Mouse (Mus musculus): ENCODE results near the gene Phospho2.

The Phospho2 gene

DNA sequence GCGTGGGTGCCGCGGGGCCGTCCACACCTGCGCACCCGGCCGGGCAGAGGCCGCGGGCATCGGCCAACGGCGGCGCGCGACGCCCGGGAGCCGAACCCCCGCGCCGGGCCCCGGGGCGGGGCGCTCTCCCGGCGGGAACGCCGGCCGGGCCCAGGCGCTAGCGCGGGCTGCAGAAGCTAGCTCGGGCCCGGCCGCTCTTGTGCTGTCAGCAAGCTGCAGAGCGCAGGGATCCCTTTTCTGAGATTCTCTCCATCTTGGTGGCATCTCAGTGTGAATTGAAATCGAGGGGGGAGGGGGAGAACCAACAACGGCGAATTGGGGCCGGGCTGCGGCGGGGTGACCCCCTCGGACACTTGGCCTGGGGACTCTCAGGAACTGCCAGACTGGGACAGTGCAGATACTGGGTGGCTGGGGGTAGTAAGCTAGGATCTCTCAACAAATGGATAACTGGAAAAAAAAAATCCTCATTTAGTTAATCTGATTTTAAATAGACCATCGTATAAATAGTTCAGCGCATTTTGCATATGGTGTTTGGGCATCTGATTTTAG lies 33.8 kb downstream of the Phospho2 start:
- no peak for DNase-seq (ENCODE audit: low spot score)

DNA sequence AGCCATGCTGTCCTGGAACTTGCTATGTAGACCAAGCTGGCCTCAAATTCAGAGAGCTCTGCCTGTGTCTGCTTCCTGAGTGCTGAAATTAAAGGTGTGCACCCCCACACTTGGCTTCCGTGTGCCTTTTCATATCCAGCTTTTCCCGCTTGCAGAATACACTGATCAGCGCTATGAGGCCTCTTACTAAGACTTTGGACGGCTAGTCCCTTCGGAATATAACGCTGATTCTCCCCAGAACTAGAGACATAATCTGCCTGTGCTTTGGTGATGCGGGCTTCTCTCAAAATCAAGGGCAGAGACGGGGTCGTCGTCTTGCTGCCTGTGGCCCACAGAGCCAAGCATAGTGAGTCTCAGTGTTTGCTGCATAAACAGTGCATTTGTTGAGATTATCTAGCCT lies 36.5 kb downstream of the Phospho2 start:
- no peak for DNase-seq (ENCODE audit: low spot score)

- DNase-seq (ENCODE audit: low spot score): no peak
Observed at GRCm38 (mm10) chr2:69826380-69826779, 37.0 kb downstream of the Phospho2 start.

GRCm38 (mm10) chr2:69828031-69828430 lies 38.6 kb downstream of the Phospho2 start:
- no peak for DNase-seq (ENCODE audit: low spot score)

DNA sequence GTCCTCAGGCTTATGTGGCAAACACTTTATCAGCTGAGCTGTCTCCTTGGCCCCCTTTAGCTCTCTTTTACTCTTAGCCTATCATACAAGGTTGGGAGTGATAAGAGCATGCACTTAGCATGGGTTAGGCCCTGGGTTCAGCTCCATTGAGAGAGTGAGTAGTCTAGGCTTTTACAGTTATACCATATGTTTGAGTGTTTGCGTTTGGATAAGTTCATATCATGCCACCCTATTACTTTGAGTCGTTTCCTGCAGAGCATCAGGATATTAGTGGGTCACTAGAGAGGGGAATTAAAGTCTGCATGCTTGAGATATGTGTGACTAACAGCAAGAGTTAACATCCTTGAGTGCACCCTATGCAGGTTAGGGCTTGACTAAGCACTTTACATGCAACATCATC lies 40.3 kb downstream of the Phospho2 start:
- DNase-seq (ENCODE audit: low spot score): no peak

DNA sequence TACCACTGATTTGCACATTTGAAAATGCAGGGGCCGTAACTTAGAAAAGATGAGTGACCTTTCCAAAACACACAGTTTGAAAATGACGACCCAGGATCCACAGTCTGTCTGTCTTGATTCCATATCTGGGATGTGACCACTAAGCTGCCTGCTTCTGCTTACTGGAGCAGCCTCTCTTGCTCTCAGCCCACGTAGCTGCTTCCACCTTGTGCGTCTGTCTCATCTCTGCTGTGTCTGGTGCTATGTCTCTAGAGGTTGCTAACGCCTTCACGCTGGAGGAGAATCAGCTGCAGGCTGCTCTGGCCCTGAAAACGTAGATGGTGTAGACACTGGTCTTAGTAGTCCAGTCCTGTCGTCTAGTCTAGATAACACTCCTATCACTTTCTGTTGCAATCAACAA lies 40.7 kb downstream of the Phospho2 start:
- DNase-seq (ENCODE audit: low spot score): no peak

- no peak for DNase-seq (ENCODE audit: low spot score)
Observed at GRCm38 (mm10) chr2:69837244-69837967, 48.0 kb downstream of the Phospho2 start.

- DNase-seq (ENCODE audit: low spot score): no peak
Observed at GRCm38 (mm10) chr2:69837996-69838395, 48.6 kb downstream of the Phospho2 start.

GRCm38 (mm10) chr2:69838707-69839106 lies 49.3 kb downstream of the Phospho2 start:
- DNase-seq (ENCODE audit: low spot score): no peak

GRCm38 (mm10) chr2:69840261-69840660 lies 50.8 kb downstream of the Phospho2 start:
- no peak for DNase-seq (ENCODE audit: low spot score)

- no peak for DNase-seq (ENCODE audit: low spot score)
Observed at GRCm38 (mm10) chr2:69849215-69849614, 59.8 kb downstream of the Phospho2 start.

Measured in ovary, adult 18-20 months (tissue).